9 mouse cellular contexts compared by ENCODE assay signal in genomic region chr2:131037226-131037990, GRCm38 (mm10). TPM values are rescaled to one million over a fixed set of nuclear protein-coding genes. Genes with fewer than 3 reads are reported as not detected.
DNase-seq lines count a peak whose midpoint lies in the region; ATAC-seq lines count a peak whose summit lies in the region.
"Had no signal": no experiment of that assay in that cellular context is flagged by ENCODE, and none has a peak within 500 bp of the region (broad histone marks: within the 10 kb centered on the region; RNA-seq: fewer than 3 reads in every experiment).

No protein-coding gene starts in this region.

- H3K4me3 ChIP-seq in midbrain, embryonic 13.5 days (replicated peaks) = no peak overlapping the region
- H3K4me3 ChIP-seq in midbrain, embryonic 15.5 days = no peak overlapping the region
- H3K4me3 ChIP-seq: neural tube, embryonic 12.5 days had no signal

- peak; percentile 30 for DNase-seq in thymus, postnatal 14 days
- DNase-seq in thymus, postnatal 0 days (ENCODE audit: low spot score) = no peak
- peak; percentile 23 for DNase-seq in gonadal fat pad, adult 2 months (ENCODE audit: low read depth)
- DNase-seq in layer of hippocampus, adult 9-11 months = peak; percentile 40
- DNase-seq in right cerebral cortex, postnatal 10 days (ENCODE audit: low spot score in 2 of 2) = peak; percentile 42 to 60

- no peaks in the 10 kb centered on the region for H3K9me3 ChIP-seq in midbrain, embryonic 13.5 days
- no peaks in the 10 kb centered on the region for H3K9me3 ChIP-seq in midbrain, embryonic 15.5 days
- H3K9me3 ChIP-seq: neural tube, embryonic 12.5 days had no signal

- no peak overlapping the region for H3K27ac ChIP-seq in midbrain, embryonic 13.5 days
- no peak overlapping the region for H3K27ac ChIP-seq in midbrain, embryonic 15.5 days
- H3K27ac ChIP-seq: kidney, postnatal 0 days; neural tube, embryonic 12.5 days had no signal

- ATAC-seq in midbrain, embryonic 13.5 days = no peak
- ATAC-seq in midbrain, embryonic 15.5 days (replicated peaks) = no peak

- WGBS in midbrain, embryonic 13.5 days = 75% methylated on average over 17 of the region's 17 CpGs
- 74% methylated on average over 17 of the region's 17 CpGs for WGBS in midbrain, embryonic 15.5 days

- H3K27me3 ChIP-seq in midbrain, embryonic 13.5 days = peaks cover 39% of the 10 kb centered on the region
- peaks cover 25% of the 10 kb centered on the region for H3K27me3 ChIP-seq in midbrain, embryonic 15.5 days (replicated peaks)

- no peak overlapping the region for H3K4me2 ChIP-seq in midbrain, embryonic 13.5 days (replicated peaks)
- H3K4me2 ChIP-seq in midbrain, embryonic 15.5 days = no peak overlapping the region
- H3K4me2 ChIP-seq: neural tube, embryonic 12.5 days had no signal

- peaks cover 14% of the 10 kb centered on the region; the same call in 1 of the 2 replicates for H3K4me1 ChIP-seq in midbrain, embryonic 13.5 days (replicated peaks)
- peaks cover 17% of the 10 kb centered on the region for H3K4me1 ChIP-seq in midbrain, embryonic 15.5 days

- H3K9ac ChIP-seq in midbrain, embryonic 13.5 days (replicated peaks) = no peak overlapping the region
- H3K9ac ChIP-seq in midbrain, embryonic 15.5 days = no peak overlapping the region
- H3K9ac ChIP-seq: neural tube, embryonic 12.5 days had no signal

- H3K36me3 ChIP-seq in midbrain, embryonic 13.5 days = no peaks in the 10 kb centered on the region
- H3K36me3 ChIP-seq in midbrain, embryonic 15.5 days (replicated peaks) = no peaks in the 10 kb centered on the region
- H3K36me3 ChIP-seq: neural tube, embryonic 12.5 days had no signal

RNA-seq across cellular contexts. Expression of gene Gfra4, which starts 5.5 kb away (rescaled TPM):
- 3.2 and 3.9 TPM in 2 replicates for polyA plus RNA-seq in thymus, postnatal 0 days (2015; fragmentation: Nextera tagmentation; extraction: Ambion mirVana)
- 30.3 and 35.7 TPM in 2 replicates for polyA plus RNA-seq in gonadal fat pad, adult 2 months (2012; rRNA removed)
- polyA plus RNA-seq in midbrain, embryonic 13.5 days (2015; fragmentation: Nextera tagmentation; extraction: Ambion mirVana) = 14.1 and 15.2 TPM in 2 replicates
- 39.4 and 43.1 TPM in 2 replicates for polyA plus RNA-seq in midbrain, embryonic 15.5 days (2015; fragmentation: Nextera tagmentation; extraction: Ambion mirVana)

RNA-seq across cellular contexts. Expression of gene Adam33, which starts 26.2 kb away (rescaled TPM):
- polyA plus RNA-seq in thymus, postnatal 0 days (2015; fragmentation: Nextera tagmentation; extraction: Ambion mirVana) = 0.91 and 1.1 TPM in 2 replicates
- polyA plus RNA-seq in gonadal fat pad, adult 2 months (2012; rRNA removed) = 20.6 and 25.6 TPM in 2 replicates
- polyA plus RNA-seq in midbrain, embryonic 13.5 days (2015; fragmentation: Nextera tagmentation; extraction: Ambion mirVana) = 0.38 and 0.81 TPM in 2 replicates
- 1.3 and 2.1 TPM in 2 replicates for polyA plus RNA-seq in midbrain, embryonic 15.5 days (2015; fragmentation: Nextera tagmentation; extraction: Ambion mirVana)

RNA-seq across cellular contexts. Expression of gene Siglec1, which starts 49.2 kb away (rescaled TPM):
- polyA plus RNA-seq in thymus, postnatal 0 days (2015; fragmentation: Nextera tagmentation; extraction: Ambion mirVana) = 0.56 and 0.63 TPM in 2 replicates
- 12.7 and 16.5 TPM in 2 replicates for polyA plus RNA-seq in gonadal fat pad, adult 2 months (2012; rRNA removed)
- 0.06 and 0.17 TPM in 2 replicates for polyA plus RNA-seq in midbrain, embryonic 13.5 days (2015; fragmentation: Nextera tagmentation; extraction: Ambion mirVana)
- 0.27 and 0.59 TPM in 2 replicates for polyA plus RNA-seq in midbrain, embryonic 15.5 days (2015; fragmentation: Nextera tagmentation; extraction: Ambion mirVana)
